Mouse (Mus musculus): ENCODE measurements at regions not wholly inside any gene's neighbourhood (a gene's known extent, or its start where the extent isn't known, plus 50 kb on each side); places are given as distances from the start of the nearest gene placed in this dataset.

- TF ChIP-seq CTCF (conservative IDR thresholded peaks at IDR 0.05; ENCODE audit: low read length) (no peak), NANOG (IDR thresholded peaks at IDR 0.05; ENCODE audit: borderline replicate concordance, low read length) (no peak)
These were observed 219.4 kb upstream of the Xylt1 start for GRCm38 (mm10) chr7:117161193-117161908.

Measured in E14TG2a.4 (cell line).